Mouse (Mus musculus) CH12.LX (cell line): ENCODE measurements around the gene Ajm1.

ENCODE experiments used
- JUND ChIP-seq: conservative IDR thresholded peaks from 2 replicates; pipeline ENCODE4 v1.6.1; 2011; ENCODE audit warnings: low read depth, low read length, improper control_type of control experiment
- MXI1 ChIP-seq: IDR thresholded peaks from 2 replicates; pipeline ENCODE4 v1.6.1; 2011; ENCODE audit warnings: mild to moderate bottlenecking, low read depth, low read length, improper control_type of control experiment

DNA sequence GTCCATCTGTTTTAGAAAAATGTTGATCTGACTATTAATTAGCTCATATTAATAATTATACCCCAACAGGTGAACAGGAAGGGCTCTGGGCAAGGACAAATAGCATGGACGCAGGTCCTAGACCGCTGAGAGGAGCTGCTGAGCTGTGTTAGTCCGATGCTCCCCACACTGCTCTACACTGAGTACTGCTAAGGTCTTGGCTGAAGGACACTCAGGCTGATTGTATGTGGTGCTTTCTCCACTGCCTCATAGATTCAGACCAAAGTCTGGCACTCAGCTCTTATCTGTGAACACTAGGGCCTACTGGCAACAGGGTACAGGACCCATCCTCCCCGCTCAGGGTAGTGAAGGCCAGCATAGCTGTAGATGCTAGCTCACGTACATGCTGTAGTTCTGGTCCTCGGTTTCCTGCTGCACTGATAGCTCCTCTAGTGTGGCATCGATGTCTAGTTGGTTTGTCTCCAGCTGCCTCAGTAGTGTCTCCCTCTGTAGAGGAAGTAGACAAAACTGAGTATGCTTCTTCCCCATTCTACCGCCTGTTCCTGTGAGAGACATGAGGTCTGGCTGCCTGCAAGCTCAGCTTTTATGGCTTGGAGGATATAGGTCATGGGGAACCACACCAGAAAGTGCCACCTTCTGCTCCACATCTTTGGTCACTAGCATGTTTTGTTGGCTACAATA is 6.8 kb upstream of the Ajm1 start:
- no peak for TF ChIP-seq MXI1
- no peak for TF ChIP-seq JUND
